Comparison of ENCODE assay signal across 8 mouse cellular contexts in genomic region chr16:35022242-35023137, GRCm38 (mm10). TPM values are rescaled to one million over a fixed set of nuclear protein-coding genes. Genes with fewer than 3 reads are reported as not detected.
DNase-seq lines count a peak whose midpoint lies in the region; ATAC-seq lines count a peak whose summit lies in the region.

Hacd2 (plus strand) TSS chr16:35022428.

- ATAC-seq in hindbrain, embryonic 15.5 days (ENCODE audit: low FRiP score, low read depth), result peak; percentile 98

- peak within 1 kb of the TSS; percentile 82 for H3K4me3 ChIP-seq in hindbrain, embryonic 15.5 days

- peak; percentile 97 for DNase-seq in R1 (ENCODE audit: low read depth, low spot score)
- DNase-seq in cerebellum, postnatal 25 days, result peak; percentile 96 to 97
- peak; percentile 95 for DNase-seq in frontal cortex, postnatal 36 days (ENCODE audit: low spot score in 2 of 2)
- DNase-seq in left cerebral cortex, adult 11 months (ENCODE audit: low spot score), result peak; percentile 90
- DNase-seq in lung, postnatal 4 days, result peak; percentile 97
- DNase-seq in retina, postnatal 7 days (ENCODE audit: low read depth, low spot score), result peak; percentile 89
- DNase-seq in urinary bladder, adult 2 months (ENCODE audit: low spot score), result peak; percentile 96

- peak within 1 kb of the TSS; percentile 77 for H3K4me2 ChIP-seq in hindbrain, embryonic 15.5 days

- H3K27ac ChIP-seq in hindbrain, embryonic 15.5 days (replicated peaks), result peak within 1 kb of the TSS; percentile 85

- peaks cover 3% of the 10 kb centered on the region; the same call in 1 of the 2 replicates for H3K36me3 ChIP-seq in hindbrain, embryonic 15.5 days

- under 1% methylated on average over 64 of the region's 97 CpGs for WGBS in hindbrain, embryonic 15.5 days

- H3K9ac ChIP-seq in hindbrain, embryonic 15.5 days, result peak within 1 kb of the TSS; percentile 79

- peaks cover 6% of the 10 kb centered on the region for H3K4me1 ChIP-seq in hindbrain, embryonic 15.5 days (replicated peaks)

- H3K27me3 ChIP-seq in hindbrain, embryonic 15.5 days, result peaks cover 18% of the 10 kb centered on the region

- no peaks in the 10 kb centered on the region for H3K9me3 ChIP-seq in hindbrain, embryonic 15.5 days

RNA-seq across cellular contexts. Expression of gene Hacd2, which starts in this region (rescaled TPM):
- 50.9 and 55.2 TPM in 2 replicates for polyA plus RNA-seq in hindbrain, embryonic 15.5 days (2015; fragmentation: Nextera tagmentation; extraction: Ambion mirVana)
- polyA plus RNA-seq in urinary bladder, adult 2 months (2012; rRNA removed), result 143 and 190 TPM in 2 replicates

Comparison
In these comparisons a context has a peak if more than half of its experiments do, and no peak if none do; other contexts are left out.
1. Peak in every context shown above with its lines: DNase-seq, ATAC-seq, H3K4me3 ChIP-seq and H3K27ac ChIP-seq.